Mouse (Mus musculus): Measurements from ENCODE around the gene Stim2. TPM values are rescaled to one million over a fixed set of nuclear protein-coding genes. Genes with fewer than 3 reads are reported as not detected.

Stim2 gene
- total RNA-seq, 2 experiments from 2014 or later, result 30.3 to 31.9 TPM

DNA sequence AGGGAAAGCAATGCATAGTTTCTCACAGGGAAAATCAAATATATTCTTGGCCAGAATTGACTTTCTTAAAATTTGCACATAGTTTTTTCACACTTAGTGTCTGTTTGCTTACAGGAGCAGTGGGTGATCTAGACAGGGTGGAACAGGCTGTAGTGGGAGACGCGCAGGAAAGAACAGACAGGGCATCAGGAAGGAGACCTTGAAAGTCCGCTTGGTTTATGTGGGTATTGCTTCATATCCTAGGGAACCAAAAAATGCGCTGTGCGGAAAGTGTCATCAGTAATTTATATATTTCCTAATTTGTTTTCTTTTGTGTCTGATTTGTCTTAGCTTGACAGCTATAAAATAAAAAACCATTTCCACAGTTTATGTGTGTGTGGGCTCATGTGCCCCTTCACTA, 110.8 kb downstream of the Stim2 start:
- DNase-seq (ENCODE audit: low spot score in 2 of 2), result no peak

DNA sequence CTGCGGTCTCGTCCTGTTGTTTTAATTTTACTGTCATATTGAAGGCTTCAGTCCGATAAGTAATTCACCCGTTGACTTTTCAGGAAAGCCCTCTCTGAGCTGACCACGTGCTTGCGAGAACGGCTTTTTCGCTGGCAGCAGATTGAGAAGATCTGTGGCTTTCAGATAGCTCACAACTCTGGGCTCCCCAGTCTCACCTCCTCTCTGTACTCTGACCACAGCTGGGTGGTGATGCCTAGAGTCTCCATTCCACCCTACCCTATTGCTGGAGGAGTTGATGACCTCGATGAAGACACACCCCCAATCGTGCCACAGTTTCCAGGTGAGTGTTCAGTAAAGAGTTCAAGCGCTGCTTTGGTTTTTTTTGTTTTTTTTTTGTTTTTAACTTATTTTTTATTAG, 112.5 kb downstream of the Stim2 start:
- DNase-seq (ENCODE audit: low spot score in 2 of 2), result no peak

- DNase-seq (ENCODE audit: low spot score in 2 of 2), result peak; percentile 26 to 31
Observed at GRCm38 (mm10) chr5:54113284-54113683, 115.0 kb downstream of the Stim2 start.

DNA sequence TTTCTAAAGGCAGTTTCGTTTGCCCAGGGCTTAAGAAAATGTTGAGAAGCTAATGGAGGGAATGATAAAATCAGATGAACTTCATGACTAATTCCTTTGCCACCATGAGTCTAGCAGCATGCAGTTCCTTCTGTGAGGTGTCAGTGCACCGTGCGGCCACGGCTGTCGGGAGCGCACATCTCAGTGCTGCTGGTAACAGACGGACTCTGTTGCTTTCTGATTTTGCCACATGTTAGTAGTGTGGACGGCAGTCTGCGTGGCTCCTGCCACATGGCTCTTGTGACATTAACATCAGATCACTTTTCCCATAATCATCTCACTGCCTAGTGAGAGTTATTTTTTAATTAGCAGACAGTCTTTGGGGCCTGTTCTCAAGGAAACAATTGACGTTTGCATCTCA, 118.2 kb downstream of the Stim2 start:
- no peak for DNase-seq (ENCODE audit: low spot score in 2 of 2)

- DNase-seq (ENCODE audit: low spot score in 2 of 2), result no peak
Observed at GRCm38 (mm10) chr5:54118410-54119212, 120.3 kb downstream of the Stim2 start.

GRCm38 (mm10) chr5:54148091-54148795, 149.9 kb downstream of the Stim2 start:
- DNase-seq (ENCODE audit: low spot score in 2 of 2), result no peak

DNA sequence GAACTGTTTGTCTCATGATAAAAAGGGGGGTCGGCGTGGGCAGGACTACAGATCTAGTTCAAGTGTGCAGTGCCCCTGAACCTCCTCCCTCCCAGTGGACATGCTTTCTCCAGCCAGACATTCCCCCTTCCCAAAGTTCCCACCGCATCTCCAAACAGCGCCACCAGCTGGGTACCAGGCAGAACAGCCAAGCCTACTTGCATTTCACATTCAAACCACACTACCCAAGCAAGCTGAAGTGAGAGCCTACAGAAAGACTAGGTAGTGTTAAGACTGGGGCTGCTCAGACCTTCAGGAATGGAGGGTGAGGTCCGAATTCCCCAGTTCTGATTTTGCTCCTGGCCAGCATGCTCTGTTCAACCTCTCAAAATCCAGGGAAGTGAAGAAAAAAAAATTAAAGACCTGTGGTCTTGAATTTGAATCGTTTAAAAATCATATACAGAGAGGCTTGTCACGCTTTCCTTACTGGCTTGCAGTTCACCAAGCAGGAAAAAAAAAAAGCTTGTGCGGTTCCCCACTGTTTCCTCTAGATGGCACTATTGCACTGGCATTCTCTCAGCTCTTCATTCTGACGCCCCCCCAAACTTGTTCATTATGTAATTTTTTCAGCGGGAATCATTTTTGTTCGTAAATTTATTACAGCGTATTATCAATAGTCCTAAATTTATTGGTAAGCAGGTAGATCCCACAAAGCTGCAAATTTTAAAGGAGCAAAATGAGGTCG, 156.4 kb downstream of the Stim2 start:
- DNase-seq (ENCODE audit: low spot score in 2 of 2), result no peak

- DNase-seq (ENCODE audit: low spot score in 2 of 2), result no peak
Observed at GRCm38 (mm10) chr5:54155227-54155776, 157.0 kb downstream of the Stim2 start.

- no peak for DNase-seq (ENCODE audit: low spot score in 2 of 2)
Observed at GRCm38 (mm10) chr5:54155916-54156315, 157.6 kb downstream of the Stim2 start.

GRCm38 (mm10) chr5:54156944-54157527, 158.7 kb downstream of the Stim2 start:
- no peak for DNase-seq (ENCODE audit: low spot score in 2 of 2)

DNA sequence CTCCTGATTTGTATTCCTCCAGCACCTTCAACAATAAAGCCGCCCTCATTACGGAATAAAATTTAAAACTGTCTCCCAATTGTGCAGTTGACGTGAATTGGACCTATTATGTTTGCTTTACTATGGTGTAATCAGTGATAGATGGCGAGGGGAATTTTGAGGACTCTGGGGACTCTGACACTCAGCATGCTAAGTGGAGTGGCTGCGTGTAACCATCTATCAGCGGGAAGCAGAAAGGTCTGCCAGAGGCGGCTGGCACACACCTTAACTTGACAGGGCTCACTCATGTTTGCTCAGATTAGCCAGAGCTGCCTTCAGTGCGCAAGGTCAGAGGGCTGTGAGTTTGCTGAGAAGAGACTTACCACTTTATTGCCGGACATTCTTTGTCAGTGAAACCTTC, 159.9 kb downstream of the Stim2 start:
- no peak for DNase-seq (ENCODE audit: low spot score in 2 of 2)

DNA sequence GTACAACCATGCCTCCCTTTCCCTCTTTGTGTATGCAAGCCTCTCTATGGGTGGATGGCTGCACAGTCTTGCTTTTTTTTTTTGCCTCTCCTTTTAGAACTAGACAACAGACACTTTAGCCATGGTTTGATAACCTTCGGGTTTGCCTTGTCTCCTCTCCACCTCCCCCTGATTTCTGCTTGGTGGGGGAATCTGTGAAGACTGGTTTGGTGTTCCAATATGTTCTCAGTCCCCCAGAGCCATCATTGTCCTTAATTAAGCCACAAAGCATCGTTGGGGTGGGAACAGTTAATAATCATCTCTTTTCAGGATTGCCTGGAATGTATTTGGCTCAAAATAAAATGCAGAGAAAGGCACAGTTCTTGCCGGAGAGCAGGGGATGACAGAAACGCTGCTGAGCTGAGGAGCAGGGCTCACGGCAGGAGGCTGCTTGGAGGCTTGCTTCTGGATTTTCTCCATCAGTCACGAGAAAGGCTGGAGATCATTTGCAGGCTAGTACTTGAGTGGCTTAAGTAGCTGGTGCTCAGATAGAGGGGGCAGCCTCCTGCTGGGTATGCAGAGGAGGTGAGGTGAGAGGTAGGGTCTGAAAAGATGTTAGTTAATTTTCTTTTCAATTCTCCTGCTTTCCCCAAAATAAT, 161.0 kb downstream of the Stim2 start:
- no peak for DNase-seq (ENCODE audit: low spot score in 2 of 2)

- DNase-seq (ENCODE audit: low spot score in 2 of 2), result no peak
Observed at GRCm38 (mm10) chr5:54160561-54160960, 162.3 kb downstream of the Stim2 start.

- DNase-seq (ENCODE audit: low spot score in 2 of 2), result no peak
Observed at GRCm38 (mm10) chr5:54163890-54164289, 165.6 kb downstream of the Stim2 start.

Other genes starting within 250 kb of the Stim2 start
- gene Tbc1d19, start 188.9 kb upstream of the Stim2 start, total RNA-seq (2021), result 10 to 100 TPM; 39.7 to 41.1 TPM

All from adrenal gland, postnatal 4 days (tissue).